Mouse (Mus musculus) bone marrow macrophage, adult 2 months (primary cell): ENCODE data around the gene Frem2. TPM values are rescaled to one million over a fixed set of nuclear protein-coding genes. Genes with fewer than 3 reads are reported as not detected.

Source experiments
- H3K27ac ChIP-seq: 2 replicates; pipeline ENCODE4 v1.5.1; 2012; ENCODE audit warnings: low read depth, low read length; ENCODE audit not compliant: insufficient read depth
- H3K4me1 ChIP-seq: 2 replicates; pipeline ENCODE4 v1.6.1; 2012; ENCODE audit warnings: low read length; ENCODE audit not compliant: control insufficient read depth, insufficient read depth
- H3K4me3 ChIP-seq: 2 replicates; pipeline ENCODE4 v1.5.1; 2012; ENCODE audit warnings: mild to moderate bottlenecking, low read length, moderate library complexity; ENCODE audit not compliant: insufficient read depth
- CTCF ChIP-seq: IDR thresholded peaks from 2 replicates; pipeline ENCODE4 v1.5.1; 2012; ENCODE audit warnings: low read depth, mild to moderate bottlenecking, low read length, moderate library complexity
- POLR2A ChIP-seq: IDR thresholded peaks from 2 replicates; pipeline ENCODE4 v1.6.1; 2012; ENCODE audit warnings: mild to moderate bottlenecking, low read depth, low read length, borderline replicate concordance
- polyA plus RNA-seq: library from polyadenylated mRNA; stranded (reverse); fragments of >200 nt; gene quantifications from 2 replicates; pipeline ENCODE4 v1.2.4, GENCODE M21; 2012; ENCODE audit not compliant: missing spikeins, insufficient read depth, insufficient read length

Frem2 gene
- polyA plus RNA-seq, 1 experiment, result not detected

DNA sequence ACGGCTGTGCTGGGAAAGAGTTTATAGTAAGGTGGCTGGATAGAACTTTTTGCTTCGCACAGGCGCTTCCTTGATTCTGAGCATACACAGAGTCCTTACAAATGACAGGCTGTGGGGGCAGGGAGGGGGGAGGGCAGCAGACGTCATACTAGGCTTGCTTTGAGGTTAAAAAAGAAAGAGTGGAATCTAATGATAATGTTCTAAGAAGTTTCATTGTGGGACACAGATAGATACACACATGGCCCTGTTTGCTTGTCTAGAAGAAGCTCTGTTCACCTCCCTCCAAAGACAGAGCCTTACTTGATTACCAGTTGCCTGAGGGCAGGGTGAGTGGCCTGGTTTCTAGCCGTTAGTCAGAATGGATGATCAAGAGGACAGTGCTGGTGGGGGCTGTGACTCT, 144.1 kb downstream of the Frem2 start:
- Histone ChIP-seq H3K27ac (no peak overlapping the region), H3K4me1 (no peaks in the 10 kb centered on the region), H3K4me3 (no peak overlapping the region)
- TF ChIP-seq CTCF (no peak), POLR2A (no peak)

DNA sequence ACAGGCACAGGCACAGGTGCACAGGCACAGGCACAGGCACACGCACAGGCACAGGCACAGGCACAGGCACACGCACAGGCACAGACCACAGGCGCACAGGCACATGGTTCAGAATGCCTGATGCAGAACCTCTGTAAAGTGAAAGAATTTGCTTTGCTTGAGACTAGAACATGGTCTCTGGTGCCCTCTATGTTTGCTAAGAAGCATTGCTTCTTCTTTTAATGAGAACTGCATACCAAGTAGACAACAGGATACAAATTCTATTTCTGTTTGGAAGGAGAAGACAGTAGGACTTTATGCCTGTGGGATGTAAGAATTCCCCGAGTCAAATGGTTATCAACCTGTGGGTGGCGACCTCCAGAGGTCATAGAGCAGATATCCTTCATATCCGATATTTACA, 154.7 kb downstream of the Frem2 start:
- Histone ChIP-seq H3K4me3 (no peak overlapping the region), H3K4me1 (no peaks in the 10 kb centered on the region), H3K27ac (no peak overlapping the region)
- TF ChIP-seq CTCF (no peak), POLR2A (no peak)

DNA sequence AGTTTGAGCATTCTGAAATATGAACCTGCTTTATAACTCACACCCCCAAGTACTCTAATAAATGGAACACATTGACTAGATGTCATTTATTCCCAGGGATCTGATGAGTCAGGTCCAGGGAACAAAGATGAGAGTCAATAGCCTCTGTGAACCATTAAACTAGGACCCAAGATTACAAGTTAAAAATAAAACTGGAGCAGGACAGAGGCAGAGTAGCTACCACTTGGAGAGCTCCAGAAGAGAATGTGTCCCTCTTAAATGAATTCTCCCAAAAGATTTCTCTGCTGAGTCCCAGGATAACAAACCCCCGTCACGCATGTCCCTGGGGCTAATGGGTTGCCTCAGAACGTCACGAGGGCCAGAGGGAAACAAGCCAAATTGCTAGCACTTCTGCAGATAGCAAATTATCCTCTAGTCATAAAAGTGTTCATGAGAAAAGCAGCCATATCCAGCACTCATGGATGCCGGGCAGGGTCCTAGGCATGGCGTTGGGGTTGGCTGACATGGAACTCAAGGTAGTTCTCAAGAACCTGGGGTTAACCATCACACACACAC, 158.7 kb downstream of the Frem2 start:
- no peak for TF ChIP-seq POLR2A
- TF ChIP-seq CTCF, result no peak
- Histone ChIP-seq H3K27ac (no peak overlapping the region), H3K4me3 (no peak overlapping the region), H3K4me1 (no peaks in the 10 kb centered on the region)

DNA sequence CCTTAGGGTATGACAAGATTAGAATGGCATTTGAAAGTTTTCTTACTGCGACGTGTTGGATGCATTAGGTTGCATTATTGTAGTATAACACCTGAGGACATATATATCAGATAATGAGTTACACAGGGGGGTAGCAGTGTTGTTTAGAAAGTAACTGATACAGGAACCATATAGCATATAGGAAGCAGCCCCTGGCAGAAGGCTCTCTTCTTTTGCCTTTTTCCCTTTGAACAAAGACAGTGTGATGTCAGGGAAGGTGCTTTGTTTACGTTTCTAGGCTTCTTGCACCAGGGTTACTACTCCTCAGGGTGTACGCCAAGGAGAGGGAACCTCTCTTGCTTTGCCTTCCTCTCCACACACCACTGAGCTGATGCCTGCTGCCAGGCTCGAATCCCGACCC, 168.8 kb downstream of the Frem2 start, which contains the start of gene Stoml3:
Gene Stoml3 (plus strand): TSS at position 301 of the 400 bp plus-strand sequence.
- no peak within 1 kb of the TSS for H3K27ac ChIP-seq
- TF ChIP-seq CTCF (no peak), POLR2A (no peak)
- H3K4me1 ChIP-seq, result peaks cover 3% of the 10 kb centered on the region
- no peak within 1 kb of the TSS for H3K4me3 ChIP-seq

DNA sequence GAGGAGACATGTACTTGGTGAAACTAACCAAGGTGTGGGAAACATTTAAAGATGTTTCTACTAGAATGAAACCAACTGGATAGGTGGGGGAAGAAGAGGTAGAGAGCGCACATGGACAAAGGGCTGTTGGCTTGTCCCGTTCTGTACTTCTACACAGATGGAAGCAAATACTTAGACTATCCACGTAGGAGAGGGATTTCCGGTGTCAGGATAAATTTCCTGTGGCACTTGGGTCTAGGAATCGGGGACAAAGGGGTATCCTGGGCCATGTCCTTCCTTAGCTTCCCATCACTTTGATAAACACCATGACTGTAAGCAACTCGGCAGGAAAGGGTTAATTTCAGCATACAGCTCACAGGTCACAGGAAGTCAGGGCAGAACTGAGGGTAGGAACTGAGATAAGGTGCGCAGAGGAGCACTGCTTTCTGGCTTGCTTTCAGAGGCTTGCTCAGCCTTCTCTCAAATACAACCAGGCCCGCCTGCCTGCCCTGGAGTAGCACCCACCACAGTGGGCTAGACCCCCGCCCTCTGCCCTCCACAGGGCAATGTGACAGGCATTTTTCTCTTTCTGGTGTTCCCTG, 170.1 kb downstream of the Frem2 start:
- TF ChIP-seq POLR2A, result no peak
- TF ChIP-seq CTCF, result no peak
- Histone ChIP-seq H3K27ac (no peak overlapping the region), H3K4me3 (no peak overlapping the region), H3K4me1 (peaks cover 5% of the 10 kb centered on the region)

DNA sequence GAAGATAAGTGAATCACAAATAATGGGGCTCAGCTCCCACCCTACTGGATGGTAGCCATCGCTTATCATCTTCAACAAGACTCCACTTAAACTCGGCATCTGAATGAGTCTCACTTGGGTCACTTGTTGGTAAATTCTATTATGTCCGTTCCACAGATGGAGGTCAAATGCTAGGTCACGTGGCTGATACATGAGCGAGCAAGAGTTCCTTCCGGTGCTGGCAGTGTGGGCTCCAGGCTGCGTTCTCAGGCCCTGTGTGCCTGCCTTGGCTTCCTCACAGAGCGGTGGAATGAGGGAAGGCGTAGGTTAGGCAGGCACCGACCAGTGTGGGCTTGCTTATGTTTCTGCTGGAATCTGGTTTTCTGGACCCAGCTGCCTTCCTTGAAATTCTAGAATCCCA, 170.6 kb downstream of the Frem2 start:
- Histone ChIP-seq H3K27ac (no peak overlapping the region), H3K4me3 (no peak overlapping the region), H3K4me1 (peaks cover 5% of the 10 kb centered on the region)
- TF ChIP-seq POLR2A (no peak), CTCF (no peak)

DNA sequence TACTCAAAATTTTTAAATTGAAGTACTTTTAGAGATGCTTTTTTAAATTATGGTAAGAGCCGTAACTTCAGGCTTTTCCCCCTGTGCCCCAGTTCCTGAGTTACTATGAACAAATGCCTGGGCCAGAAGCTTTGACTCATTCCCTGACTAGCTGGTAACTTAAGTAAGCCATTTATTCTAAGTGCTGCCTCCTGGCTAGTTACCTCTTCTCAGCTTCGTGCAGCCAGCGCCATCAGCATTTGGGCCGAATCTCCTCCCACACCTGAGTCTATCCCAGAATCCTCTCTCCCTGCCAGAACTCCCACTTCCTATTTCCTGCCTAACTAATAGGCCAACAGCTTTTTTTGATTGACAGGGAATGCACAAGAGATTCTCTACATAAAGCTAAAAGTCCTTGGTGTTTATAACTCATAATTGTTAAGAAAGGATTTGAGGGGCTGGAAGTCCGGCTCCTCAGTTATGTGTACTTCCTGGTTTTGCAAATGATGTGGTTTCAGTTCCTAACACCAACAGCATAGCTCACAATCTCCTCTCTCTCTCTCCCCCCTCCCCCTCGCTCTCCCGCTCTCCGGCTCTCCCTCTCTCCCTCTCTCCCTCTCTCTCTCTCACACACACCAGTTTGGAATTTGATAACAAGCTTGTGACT, 173.6 kb downstream of the Frem2 start:
- TF ChIP-seq CTCF, result no peak
- Histone ChIP-seq H3K27ac (peak overlapping the region; percentile 51), H3K4me3 (no peak overlapping the region), H3K4me1 (peaks cover 5% of the 10 kb centered on the region)

DNA sequence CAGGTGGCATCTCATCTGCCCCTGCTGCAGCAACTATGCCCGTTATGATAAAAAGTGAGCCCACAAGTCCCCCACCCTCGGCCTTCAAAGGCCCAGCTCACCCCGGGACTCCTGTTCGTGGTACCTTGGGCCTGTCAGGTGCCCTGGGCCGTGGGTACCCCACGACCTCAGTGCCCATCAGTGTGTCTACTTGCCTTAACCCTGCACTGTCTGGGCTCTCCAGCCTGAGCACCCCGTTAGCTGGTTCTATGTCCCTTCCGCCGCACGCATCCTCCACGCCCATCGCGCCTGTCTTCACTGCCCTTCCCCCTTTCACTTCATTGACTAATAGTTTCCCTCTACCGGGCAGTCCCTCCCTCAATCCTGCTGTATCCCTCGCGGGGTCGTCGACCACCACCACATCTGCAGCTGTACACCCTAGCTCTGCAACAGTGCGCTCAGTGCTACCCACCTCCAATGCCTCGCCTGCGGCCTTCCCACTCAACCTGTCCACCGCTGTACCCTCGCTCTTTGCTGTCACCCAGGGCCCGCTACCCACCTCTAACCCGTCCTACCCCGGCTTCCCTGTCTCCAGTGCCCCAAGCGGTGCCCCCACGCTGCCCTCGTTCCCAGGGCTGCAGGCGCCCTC, 178.6 kb downstream of the Frem2 start:
- Histone ChIP-seq H3K4me3 (no peak overlapping the region), H3K4me1 (peaks cover 4% of the 10 kb centered on the region), H3K27ac (no peak overlapping the region)
- TF ChIP-seq POLR2A, result no peak
- no peak for TF ChIP-seq CTCF

DNA sequence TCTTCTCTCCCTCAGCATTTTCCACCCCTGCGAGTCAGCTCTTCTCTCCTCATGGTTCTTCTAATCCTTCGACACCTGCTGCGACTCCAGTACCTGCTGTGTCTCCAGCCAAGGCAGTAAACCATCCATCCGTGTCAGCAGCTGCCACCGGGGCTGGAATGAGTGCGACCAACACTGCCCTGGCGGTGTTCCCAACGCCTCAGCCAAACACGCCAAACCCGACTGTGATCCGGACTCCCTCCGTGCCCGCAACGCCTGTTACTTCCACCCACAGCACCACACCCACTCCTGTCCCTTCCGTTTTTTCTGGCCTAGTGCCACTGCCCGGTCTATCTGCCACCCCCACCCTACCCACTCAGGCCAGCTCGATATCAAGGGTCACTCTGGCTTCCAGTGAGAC, 179.7 kb downstream of the Frem2 start:
- no peak overlapping the region for H3K27ac ChIP-seq
- no peaks in the 10 kb centered on the region for H3K4me1 ChIP-seq
- TF ChIP-seq POLR2A, result no peak
- no peak for TF ChIP-seq CTCF
- no peak overlapping the region for H3K4me3 ChIP-seq

DNA sequence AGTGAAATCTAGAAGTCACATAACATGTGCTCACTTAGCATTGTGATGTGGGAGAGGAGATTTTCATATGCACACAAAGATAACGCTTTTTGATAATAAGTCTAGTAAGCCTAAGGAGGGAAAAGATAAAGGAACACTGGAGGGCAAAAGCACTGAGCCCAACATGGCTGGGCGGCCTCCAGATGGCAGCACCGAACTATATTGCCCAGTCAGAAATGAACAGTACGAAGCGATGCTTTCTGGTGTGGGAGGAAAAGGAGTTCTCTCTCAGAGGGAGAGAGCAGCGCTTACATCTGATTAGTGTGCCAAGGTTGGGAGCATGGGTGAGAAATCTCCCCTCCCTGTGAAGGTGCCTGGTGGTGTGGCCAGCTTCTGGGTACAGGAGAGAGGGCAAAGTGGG, 181.3 kb downstream of the Frem2 start:
- TF ChIP-seq CTCF (peak; percentile 52; the same call in 1 of the 2 replicates), POLR2A (no peak)
- Histone ChIP-seq H3K27ac (no peak overlapping the region), H3K4me3 (no peak overlapping the region), H3K4me1 (no peaks in the 10 kb centered on the region)
